Mouse (Mus musculus) kidney, postnatal 4 days (tissue): ENCODE measurements around the gene Ptbp1.

Experiments
- DNase-seq, 2 experiments: peaks; one replicate each; pipeline ENCODE4 v3.0.0; 2021; ENCODE audit warnings: mixed read lengths in 2 of 2

Gene Ptbp1

GRCm38 (mm10) chr10:79853860-79854795 lies at the start of gene Ptbp1:
Ptbp1 (plus strand) TSS chr10:79854427.
- peak; percentile 100 for DNase-seq

GRCm38 (mm10) chr10:79805636-79806035 lies 48.6 kb upstream of the Ptbp1 start:
- peak; percentile 70 to 80 for DNase-seq

GRCm38 (mm10) chr10:79806331-79806730 lies 47.9 kb upstream of the Ptbp1 start:
- DNase-seq: no peak

- DNase-seq: peak; percentile 56 to 62
Measured at GRCm38 (mm10) chr10:79806972-79807371, 47.3 kb upstream of the Ptbp1 start.

GRCm38 (mm10) chr10:79807826-79808225 lies 46.4 kb upstream of the Ptbp1 start:
- peak; percentile 61 to 69 for DNase-seq

- DNase-seq: no peak
Measured at GRCm38 (mm10) chr10:79808728-79809127, 45.5 kb upstream of the Ptbp1 start.

GRCm38 (mm10) chr10:79811736-79812637 lies 42.2 kb upstream of the Ptbp1 start:
- peak; percentile 93 to 95 for DNase-seq

GRCm38 (mm10) chr10:79814271-79814842 lies 39.9 kb upstream of the Ptbp1 start:
- DNase-seq: peak; percentile 49 to 65

GRCm38 (mm10) chr10:79815671-79816494 lies 38.3 kb upstream of the Ptbp1 start:
- DNase-seq: peak; percentile 65 to 81

GRCm38 (mm10) chr10:79817111-79817510 lies 37.1 kb upstream of the Ptbp1 start:
- DNase-seq: no peak

- DNase-seq: no peak
Measured at GRCm38 (mm10) chr10:79818225-79818624, 36.0 kb upstream of the Ptbp1 start.

- no peak for DNase-seq
Measured at GRCm38 (mm10) chr10:79819606-79820005, 34.6 kb upstream of the Ptbp1 start.

GRCm38 (mm10) chr10:79820277-79820676 lies 34.0 kb upstream of the Ptbp1 start:
- no peak for DNase-seq

GRCm38 (mm10) chr10:79820782-79821181 lies 33.4 kb upstream of the Ptbp1 start, which contains the start of gene Misp:
Misp (plus strand) TSS chr10:79820989.
- DNase-seq: peak; percentile 66 to 80

- DNase-seq: no peak
Measured at GRCm38 (mm10) chr10:79821731-79822130, 32.5 kb upstream of the Ptbp1 start.

- peak; percentile 73 to 84 for DNase-seq
Measured at GRCm38 (mm10) chr10:79822372-79822771, 31.9 kb upstream of the Ptbp1 start.

- DNase-seq: no peak
Measured at GRCm38 (mm10) chr10:79823011-79823410, 31.2 kb upstream of the Ptbp1 start.

GRCm38 (mm10) chr10:79824413-79824812 lies 29.8 kb upstream of the Ptbp1 start:
- no peak for DNase-seq

GRCm38 (mm10) chr10:79831583-79831982 lies 22.6 kb upstream of the Ptbp1 start:
- no peak for DNase-seq

- peak in 1 of 2 experiments; percentile 12 for DNase-seq
Measured at GRCm38 (mm10) chr10:79832026-79832785, 22.0 kb upstream of the Ptbp1 start.

GRCm38 (mm10) chr10:79832786-79833181 lies 21.4 kb upstream of the Ptbp1 start:
- DNase-seq: no peak
